Mouse (Mus musculus) neural tube, embryonic 15.5 days (tissue): Measurements from ENCODE around the gene Parp4. TPM values are rescaled to one million over a fixed set of nuclear protein-coding genes. Genes with fewer than 3 reads are reported as not detected.

ENCODE experiments used
- ATAC-seq: fragments of 200-750 bp; cut with Nextera tagmentation; 2 replicates; pipeline ENCODE4 v1.8.0; 2017; ENCODE audit warnings: mild to moderate bottlenecking, moderate TSS enrichment, moderate library complexity; ENCODE audit not compliant: low FRiP score
- H3K27ac ChIP-seq: fragments of 300-500 bp; sonication (generic); replicated peaks from 2 replicates; pipeline ENCODE4 v1.5.1; 2015; ENCODE audit warnings: mild to moderate bottlenecking, inconsistent platforms
- H3K27me3 ChIP-seq: fragments of 300-500 bp; sonication (generic); replicated peaks from 2 replicates; pipeline ENCODE4 v1.6.1; 2015; ENCODE audit warnings: inconsistent platforms
- H3K36me3 ChIP-seq: fragments of 300-500 bp; sonication (generic); 2 replicates; pipeline ENCODE4 v1.6.1; 2015; ENCODE audit warnings: inconsistent platforms
- H3K4me1 ChIP-seq: fragments of 300-500 bp; sonication (generic); 2 replicates; pipeline ENCODE4 v1.6.1; 2015; ENCODE audit warnings: inconsistent platforms
- H3K4me2 ChIP-seq: fragments of 300-500 bp; sonication (generic); 2 replicates; pipeline ENCODE4 v1.6.1; 2015; ENCODE audit warnings: inconsistent platforms, mild to moderate bottlenecking, moderate library complexity
- H3K4me3 ChIP-seq: fragments of 300-500 bp; sonication (generic); replicated peaks from 2 replicates; pipeline ENCODE4 v1.5.1; 2015; ENCODE audit warnings: mild to moderate bottlenecking, inconsistent platforms
- H3K9ac ChIP-seq: fragments of 300-500 bp; sonication (generic); replicated peaks from 2 replicates; pipeline ENCODE4 v1.6.1; 2015; ENCODE audit warnings: mild to moderate bottlenecking, inconsistent platforms
- H3K9me3 ChIP-seq: fragments of 300-500 bp; sonication (generic); replicated peaks from 2 replicates; pipeline ENCODE4 v1.6.1; 2016; ENCODE audit warnings: inconsistent platforms
- WGBS: fragments of 180-500 bp; shearing (Covaris S2); methylation state at CpG from one replicate; pipeline ENCODE4 v1.1.7; 2015; ENCODE audit warnings: mixed read lengths; 5-methylcytosine and 5-hydroxymethylcytosine counted together
- polyA plus RNA-seq: library from polyadenylated mRNA; unstranded; fragments of >200 nt; fragmentation: Nextera tagmentation; extraction: Ambion mirVana; gene quantifications from 2 replicates; pipeline ENCODE4 v1.2.1, GENCODE M21; 2015

The Parp4 gene
- polyA plus RNA-seq, 1 experiment from 2014 or later, result 0.95 TPM

GRCm38 (mm10) chr14:56572546-56572945, 2.9 kb upstream of the Parp4 start:
- H3K9me3 ChIP-seq, result no peaks in the 10 kb centered on the region
- no peak overlapping the region for H3K9ac ChIP-seq
- H3K4me3 ChIP-seq, result peak overlapping the region; percentile 86
- 82% methylated on average over 2 of the region's 2 CpGs for WGBS
- H3K27ac ChIP-seq, result no peak overlapping the region
- ATAC-seq, result no peak
- peak overlapping the region; percentile 53 for H3K4me2 ChIP-seq
- no peaks in the 10 kb centered on the region for H3K36me3 ChIP-seq
- no peaks in the 10 kb centered on the region for H3K27me3 ChIP-seq
- peaks cover 10% of the 10 kb centered on the region for H3K4me1 ChIP-seq

DNA sequence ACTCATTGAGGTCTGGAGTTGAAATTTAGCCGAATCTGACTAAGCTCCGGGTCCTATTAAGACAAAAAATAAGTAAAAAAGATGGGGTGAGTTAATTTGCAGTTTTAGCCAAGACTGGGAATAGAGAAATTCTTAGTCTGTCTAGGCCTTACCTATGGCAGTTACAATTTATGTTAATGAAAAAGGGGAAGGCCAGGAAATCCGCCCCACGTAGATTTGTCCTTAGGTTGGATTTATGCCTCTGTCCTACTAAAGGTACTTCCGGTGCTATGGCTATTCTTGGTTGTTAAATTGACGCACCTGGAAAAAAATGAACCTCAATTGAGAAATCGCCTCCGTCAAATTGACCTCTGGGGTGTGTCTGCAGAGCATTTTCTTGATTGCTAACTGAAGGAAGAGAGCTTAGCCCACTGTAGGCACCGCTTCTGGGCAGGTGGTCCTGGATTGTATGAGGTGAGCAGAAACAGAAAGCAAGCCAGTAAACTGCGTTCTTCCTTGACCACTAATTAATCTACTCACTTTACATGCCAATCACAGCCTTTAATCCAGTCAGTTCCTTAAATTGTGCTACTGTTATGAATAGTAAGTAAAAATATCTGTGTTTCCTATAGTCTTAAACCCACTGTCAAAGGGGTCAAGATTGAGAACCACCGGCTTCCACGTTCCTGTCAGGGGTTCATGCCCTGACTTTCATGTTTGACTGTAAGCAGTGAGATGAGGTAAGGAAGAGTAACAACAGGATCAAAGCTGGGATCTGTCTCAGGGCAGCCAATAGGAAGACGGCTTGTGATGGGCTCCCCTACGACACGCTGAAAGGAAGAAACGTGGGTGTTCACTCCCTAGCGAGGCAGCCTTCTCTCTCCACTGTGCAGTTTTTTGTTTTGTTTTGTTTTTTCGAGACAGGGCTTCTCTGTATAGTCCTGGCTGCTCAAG, 816 bp downstream of the Parp4 start:
- Histone ChIP-seq H3K4me2 (peak overlapping the region; percentile 52), H3K4me1 (peaks cover 8% of the 10 kb centered on the region), H3K36me3 (no peaks in the 10 kb centered on the region), H3K9ac (no peak overlapping the region; the same call in 1 of the 2 replicates), H3K27me3 (no peaks in the 10 kb centered on the region), H3K4me3 (peak overlapping the region; percentile 37), H3K9me3 (no peaks in the 10 kb centered on the region), H3K27ac (no peak overlapping the region)
- ATAC-seq, result no peak
- 69% methylated on average over 18 of the region's 18 CpGs for WGBS

DNA sequence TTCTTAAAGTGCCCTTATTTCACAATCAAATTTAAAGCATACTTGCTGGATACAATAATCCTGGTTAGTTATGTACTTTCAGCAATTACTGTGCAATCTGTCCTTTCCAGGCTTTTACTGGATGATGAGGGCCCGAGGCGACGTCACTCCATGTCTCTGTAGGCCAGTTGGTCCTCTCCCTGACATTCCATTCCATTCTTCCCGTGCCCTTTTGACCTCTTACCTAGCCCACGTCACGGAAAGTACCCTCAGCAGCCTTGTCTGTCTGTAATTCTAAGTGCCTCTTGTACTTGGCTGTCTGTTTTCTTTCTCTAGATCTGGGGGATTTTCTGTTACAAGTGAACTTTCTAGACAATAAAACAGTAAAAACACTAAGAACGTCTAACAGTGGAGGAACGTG, 3.6 kb downstream of the Parp4 start:
- H3K27ac ChIP-seq, result no peak overlapping the region
- H3K4me3 ChIP-seq, result no peak overlapping the region
- H3K27me3 ChIP-seq, result no peaks in the 10 kb centered on the region
- peaks cover 4% of the 10 kb centered on the region; the same call in 1 of the 2 replicates for H3K4me1 ChIP-seq
- 54% methylated on average over 8 of the region's 8 CpGs for WGBS
- ATAC-seq, result no peak
- no peaks in the 10 kb centered on the region for H3K36me3 ChIP-seq
- no peak overlapping the region for H3K9ac ChIP-seq
- no peaks in the 10 kb centered on the region for H3K9me3 ChIP-seq
- no peak overlapping the region for H3K4me2 ChIP-seq

DNA sequence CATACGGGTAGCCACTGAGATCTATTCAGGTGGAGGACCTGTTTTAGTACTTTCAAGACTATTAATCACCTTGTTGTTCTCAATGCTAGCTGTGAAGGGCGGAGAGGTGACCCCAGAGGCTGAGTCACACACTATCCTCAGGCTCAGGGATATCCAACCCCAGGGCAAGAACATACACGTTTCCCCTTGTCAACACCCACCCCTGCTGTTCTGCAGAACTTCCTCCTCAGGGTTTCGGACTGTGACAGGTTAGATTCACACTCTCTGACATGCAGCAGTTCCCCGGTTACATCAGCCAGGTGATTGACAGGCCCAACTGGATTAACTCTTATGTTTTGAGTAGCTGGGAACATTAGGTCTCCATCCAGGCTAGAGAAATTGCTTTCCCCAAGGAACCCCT, 5.7 kb downstream of the Parp4 start:
- Histone ChIP-seq H3K4me2 (no peak overlapping the region), H3K9me3 (no peaks in the 10 kb centered on the region), H3K27ac (no peak overlapping the region), H3K4me3 (no peak overlapping the region), H3K4me1 (no peaks in the 10 kb centered on the region), H3K27me3 (no peaks in the 10 kb centered on the region), H3K9ac (no peak overlapping the region), H3K36me3 (no peaks in the 10 kb centered on the region)
- no peak for ATAC-seq
- WGBS, result 69% methylated on average over 5 of the region's 5 CpGs

GRCm38 (mm10) chr14:56582294-56582693, 6.9 kb downstream of the Parp4 start:
- no peak overlapping the region for H3K27ac ChIP-seq
- H3K27me3 ChIP-seq, result no peaks in the 10 kb centered on the region
- no peak overlapping the region for H3K4me2 ChIP-seq
- no peaks in the 10 kb centered on the region for H3K9me3 ChIP-seq
- no peak overlapping the region for H3K4me3 ChIP-seq
- no peaks in the 10 kb centered on the region for H3K36me3 ChIP-seq
- H3K4me1 ChIP-seq, result no peaks in the 10 kb centered on the region
- H3K9ac ChIP-seq, result no peak overlapping the region
- 91% methylated on average over 6 of the region's 6 CpGs for WGBS
- ATAC-seq, result no peak

- Histone ChIP-seq H3K27ac (no peak overlapping the region), H3K9ac (no peak overlapping the region), H3K4me2 (no peak overlapping the region), H3K27me3 (no peaks in the 10 kb centered on the region), H3K4me1 (no peaks in the 10 kb centered on the region), H3K9me3 (no peaks in the 10 kb centered on the region), H3K36me3 (no peaks in the 10 kb centered on the region), H3K4me3 (no peak overlapping the region)
- 91% methylated on average over 9 of the region's 9 CpGs for WGBS
- ATAC-seq, result no peak
Observed at GRCm38 (mm10) chr14:56592191-56592590, 16.8 kb downstream of the Parp4 start.

DNA sequence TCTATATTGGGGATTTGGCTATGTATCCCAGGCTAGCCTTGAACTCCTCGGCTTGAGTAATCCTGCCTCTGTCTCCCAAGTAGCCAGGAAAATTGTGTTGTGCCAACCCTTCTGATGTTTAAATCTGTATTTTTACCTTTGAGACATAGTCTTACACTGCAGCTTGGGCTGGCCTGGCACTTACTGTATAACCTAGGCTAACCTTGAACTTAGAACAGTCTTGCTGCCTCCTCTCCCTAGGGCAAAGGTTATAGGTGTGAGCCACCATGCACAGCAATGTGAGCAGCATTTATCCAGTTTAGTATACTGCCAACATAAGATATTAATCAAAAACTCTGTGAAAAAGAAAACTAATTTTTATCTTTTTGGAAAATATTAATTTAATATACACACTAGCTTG, 19.4 kb downstream of the Parp4 start:
- 97% methylated on average over 1 of the region's 1 CpGs for WGBS
- Histone ChIP-seq H3K4me2 (no peak overlapping the region), H3K9ac (no peak overlapping the region), H3K4me1 (no peaks in the 10 kb centered on the region), H3K4me3 (no peak overlapping the region), H3K27me3 (no peaks in the 10 kb centered on the region), H3K27ac (no peak overlapping the region), H3K9me3 (no peaks in the 10 kb centered on the region), H3K36me3 (no peaks in the 10 kb centered on the region)
- ATAC-seq, result no peak

GRCm38 (mm10) chr14:56598759-56599158, 23.3 kb downstream of the Parp4 start:
- WGBS, result 38% methylated on average over 6 of the region's 6 CpGs
- H3K4me2 ChIP-seq, result no peak overlapping the region
- no peaks in the 10 kb centered on the region for H3K9me3 ChIP-seq
- no peak for ATAC-seq
- no peaks in the 10 kb centered on the region for H3K27me3 ChIP-seq
- no peaks in the 10 kb centered on the region for H3K4me1 ChIP-seq
- H3K36me3 ChIP-seq, result no peaks in the 10 kb centered on the region
- H3K4me3 ChIP-seq, result no peak overlapping the region
- H3K9ac ChIP-seq, result no peak overlapping the region
- no peak overlapping the region for H3K27ac ChIP-seq

DNA sequence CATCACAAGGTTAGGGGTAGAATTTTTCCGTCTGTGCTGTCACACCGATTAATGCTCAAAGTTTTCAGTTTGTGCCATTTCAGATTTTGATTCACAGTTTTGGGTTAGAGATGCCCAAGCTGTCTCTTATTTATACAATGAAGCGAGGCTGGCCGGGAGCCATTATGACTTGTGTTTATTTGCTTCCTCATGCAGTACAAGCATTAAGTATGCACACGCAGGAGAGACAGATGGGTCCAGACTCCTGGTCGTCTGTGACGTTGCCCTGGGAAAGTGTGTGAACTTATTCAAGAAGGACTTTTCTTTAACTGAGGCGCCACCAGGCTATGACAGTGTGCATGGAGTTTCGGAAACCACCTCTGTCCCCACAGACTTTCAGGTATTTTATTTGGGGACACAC, 26.6 kb downstream of the Parp4 start:
- Histone ChIP-seq H3K4me1 (no peaks in the 10 kb centered on the region), H3K27me3 (no peaks in the 10 kb centered on the region), H3K9ac (no peak overlapping the region), H3K4me2 (no peak overlapping the region), H3K4me3 (no peak overlapping the region), H3K27ac (no peak overlapping the region), H3K36me3 (no peaks in the 10 kb centered on the region), H3K9me3 (no peaks in the 10 kb centered on the region)
- WGBS, result 83% methylated on average over 9 of the region's 9 CpGs
- no peak for ATAC-seq

GRCm38 (mm10) chr14:56604438-56604837, 29.0 kb downstream of the Parp4 start:
- no peaks in the 10 kb centered on the region for H3K4me1 ChIP-seq
- H3K9ac ChIP-seq, result no peak overlapping the region
- H3K4me3 ChIP-seq, result no peak overlapping the region
- no peak for ATAC-seq
- no peaks in the 10 kb centered on the region for H3K27me3 ChIP-seq
- no peaks in the 10 kb centered on the region for H3K36me3 ChIP-seq
- H3K9me3 ChIP-seq, result no peaks in the 10 kb centered on the region
- H3K27ac ChIP-seq, result no peak overlapping the region
- 92% methylated on average over 5 of the region's 5 CpGs for WGBS
- H3K4me2 ChIP-seq, result no peak overlapping the region

DNA sequence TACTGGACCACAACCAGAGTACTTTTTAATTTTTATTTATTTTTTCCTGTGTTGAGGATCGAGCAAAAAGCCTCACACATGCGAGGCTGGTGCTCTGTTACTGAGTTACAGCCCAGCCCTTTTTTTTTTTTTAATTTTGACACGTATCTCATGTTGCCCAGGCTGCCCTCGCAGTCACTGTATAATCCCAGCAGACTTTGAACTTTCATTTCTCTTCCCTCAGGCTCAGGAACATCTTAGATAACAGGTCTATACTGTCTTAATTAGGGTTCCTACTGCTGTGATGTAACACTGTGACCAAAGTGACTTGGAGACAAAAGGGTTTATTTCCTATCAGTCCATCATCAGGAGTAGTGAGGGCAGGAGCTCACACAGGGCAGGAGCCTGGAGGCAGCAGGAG, 29.7 kb downstream of the Parp4 start:
- Histone ChIP-seq H3K36me3 (no peaks in the 10 kb centered on the region), H3K4me1 (no peaks in the 10 kb centered on the region), H3K9ac (no peak overlapping the region), H3K4me3 (no peak overlapping the region), H3K9me3 (no peaks in the 10 kb centered on the region), H3K27ac (no peak overlapping the region), H3K27me3 (no peaks in the 10 kb centered on the region), H3K4me2 (no peak overlapping the region)
- 89% methylated on average over 4 of the region's 4 CpGs for WGBS
- ATAC-seq, result no peak

- WGBS, result 86% methylated on average over 3 of the region's 3 CpGs
- no peak overlapping the region for H3K27ac ChIP-seq
Observed at GRCm38 (mm10) chr14:56613212-56613611, 37.8 kb downstream of the Parp4 start.

More at GRCm38 (mm10) chr14:56613212-56613611, 37.8 kb downstream of the Parp4 start:
- H3K4me2 ChIP-seq, result no peak overlapping the region
- no peaks in the 10 kb centered on the region for H3K36me3 ChIP-seq
- no peak overlapping the region for H3K4me3 ChIP-seq
- H3K9me3 ChIP-seq, result no peaks in the 10 kb centered on the region
- no peaks in the 10 kb centered on the region for H3K27me3 ChIP-seq
- H3K4me1 ChIP-seq, result no peaks in the 10 kb centered on the region
- ATAC-seq, result no peak
- no peak overlapping the region for H3K9ac ChIP-seq
